Mouse (Mus musculus) limb, embryonic 12.5 days (tissue): ENCODE data around the gene Atp8a1. TPM values are rescaled to one million over a fixed set of nuclear protein-coding genes. Genes with fewer than 3 reads are reported as not detected.

Experiments
- ATAC-seq: fragments of 200-750 bp; cut with Nextera tagmentation; 2 replicates; pipeline ENCODE4 v1.8.0; 2017; ENCODE audit warnings: low read depth, moderate TSS enrichment; ENCODE audit not compliant: insufficient number of reproducible peaks, insufficient read depth, low FRiP score, low TSS enrichment
- H3K27ac ChIP-seq: fragments of 300-500 bp; sonication (generic); 2 replicates; pipeline ENCODE4 v1.5.1; 2016; ENCODE audit warnings: mild to moderate bottlenecking, moderate library complexity
- H3K27me3 ChIP-seq: fragments of 300-500 bp; sonication (generic); 2 replicates; pipeline ENCODE4 v1.6.1; 2016; ENCODE audit warnings: mild to moderate bottlenecking, moderate library complexity
- H3K36me3 ChIP-seq: fragments of 300-500 bp; sonication (generic); 2 replicates; pipeline ENCODE4 v1.6.1; 2016; ENCODE audit warnings: mild to moderate bottlenecking, moderate library complexity
- H3K4me1 ChIP-seq: fragments of 300-500 bp; sonication (generic); replicated peaks from 2 replicates; pipeline ENCODE4 v1.6.1; 2016
- H3K4me2 ChIP-seq: fragments of 300-500 bp; sonication (generic); 2 replicates; pipeline ENCODE4 v1.6.1; 2016; ENCODE audit warnings: mild to moderate bottlenecking, moderate library complexity
- H3K4me3 ChIP-seq: fragments of 300-500 bp; sonication (generic); replicated peaks from 2 replicates; pipeline ENCODE4 v1.5.1; 2016; ENCODE audit warnings: mild to moderate bottlenecking
- H3K9ac ChIP-seq: fragments of 300-500 bp; sonication (generic); replicated peaks from 2 replicates; pipeline ENCODE4 v1.6.1; 2016; ENCODE audit warnings: mild to moderate bottlenecking, moderate library complexity
- H3K9me3 ChIP-seq: fragments of 300-500 bp; sonication (generic); 2 replicates; pipeline ENCODE4 v1.6.1; 2016; ENCODE audit warnings: mild to moderate bottlenecking, moderate library complexity
- WGBS: fragments of 180-500 bp; shearing (Covaris S2); methylation state at CpG from one replicate; pipeline ENCODE4 v1.1.7; 2016; 5-methylcytosine and 5-hydroxymethylcytosine counted together
- polyA plus RNA-seq: library from polyadenylated mRNA; unstranded; fragments of >200 nt; fragmentation: Nextera tagmentation; extraction: Ambion mirVana; gene quantifications from 2 replicates; pipeline ENCODE4 v1.2.1, GENCODE M21; 2016

Atp8a1 gene
- polyA plus RNA-seq, 1 experiment from 2014 or later: 7.2 TPM

DNA sequence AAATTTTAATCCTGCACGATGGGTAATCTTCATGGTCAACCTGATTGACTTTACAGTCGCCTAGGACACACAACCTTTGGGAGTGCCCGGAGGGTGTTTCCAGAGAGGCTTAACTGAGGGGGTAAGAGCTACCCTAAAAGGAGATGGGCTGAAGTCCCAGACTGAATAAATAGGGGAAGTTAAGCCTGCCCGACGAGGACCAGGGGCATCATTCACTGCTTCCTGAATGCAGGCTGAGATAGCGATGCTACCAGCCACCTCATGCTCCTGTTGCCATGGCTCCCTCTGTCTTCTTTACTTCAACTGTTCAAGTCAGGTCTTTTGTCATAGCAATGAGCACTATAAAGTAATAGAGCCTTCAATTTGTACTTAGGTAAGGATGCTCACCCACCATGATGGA, 177.1 kb downstream of the Atp8a1 start:
- Histone ChIP-seq H3K27ac (no peak overlapping the region), H3K4me1 (peaks cover 13% of the 10 kb centered on the region; the same call in 1 of the 2 replicates), H3K9ac (no peak overlapping the region), H3K9me3 (no peaks in the 10 kb centered on the region), H3K27me3 (peaks cover 3% of the 10 kb centered on the region; the same call in 1 of the 2 replicates), H3K4me3 (no peak overlapping the region), H3K4me2 (no peak overlapping the region), H3K36me3 (no peaks in the 10 kb centered on the region)
- whole genome bisulfite sequencing: 80% methylated on average over 6 of the region's 6 CpGs
- no peak for ATAC-seq

DNA sequence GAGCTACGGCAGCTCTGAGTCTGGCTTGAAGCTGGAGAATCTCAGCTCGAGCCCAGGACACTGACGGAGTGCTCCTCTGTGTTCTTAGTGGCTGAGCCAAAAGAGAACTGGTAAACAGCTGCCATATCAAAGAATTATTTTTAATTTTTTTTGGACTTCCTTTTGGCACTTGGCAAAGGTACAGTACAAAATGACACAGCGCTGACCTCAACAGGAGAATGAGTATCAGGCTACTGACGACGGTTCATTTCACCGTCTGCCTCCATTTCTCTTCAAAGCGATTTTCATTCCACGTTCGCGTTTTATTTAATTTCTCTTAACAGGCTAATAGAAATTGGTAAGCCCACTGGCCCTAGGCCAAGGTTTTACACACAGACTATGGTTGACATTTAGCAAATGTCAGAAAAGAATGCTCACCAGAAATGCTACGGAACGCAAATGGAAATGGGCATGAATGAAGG, 177.8 kb downstream of the Atp8a1 start:
- Histone ChIP-seq H3K9ac (no peak overlapping the region), H3K4me2 (no peak overlapping the region), H3K9me3 (no peaks in the 10 kb centered on the region), H3K27me3 (peaks cover 3% of the 10 kb centered on the region; the same call in 1 of the 2 replicates), H3K4me1 (peaks cover 13% of the 10 kb centered on the region; the same call in 1 of the 2 replicates), H3K27ac (no peak overlapping the region), H3K4me3 (no peak overlapping the region), H3K36me3 (no peaks in the 10 kb centered on the region)
- no peak for ATAC-seq
- WGBS: 70% methylated on average over 13 of the region's 13 CpGs

DNA sequence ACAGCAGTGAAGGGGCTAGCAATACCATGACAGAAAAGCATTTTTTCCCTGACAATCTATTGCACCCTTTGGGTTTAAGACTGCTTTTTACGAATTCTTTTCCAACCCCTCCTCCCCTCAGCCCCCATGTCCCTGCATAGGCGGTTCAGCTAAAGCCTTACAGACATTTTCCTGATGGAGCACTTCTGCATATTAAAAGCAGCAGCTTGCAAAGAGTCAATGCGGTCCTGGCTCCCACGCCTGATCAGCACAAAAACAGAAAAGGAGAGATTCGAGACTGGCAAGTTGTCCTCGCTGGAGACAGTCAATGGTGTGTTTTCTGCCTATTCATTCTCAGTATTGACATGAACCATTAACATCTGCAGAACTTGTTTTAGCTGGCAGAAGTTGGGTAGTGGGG, 184.5 kb downstream of the Atp8a1 start:
- Histone ChIP-seq H3K27ac (no peak overlapping the region), H3K9me3 (no peaks in the 10 kb centered on the region), H3K27me3 (peaks cover 3% of the 10 kb centered on the region; the same call in 1 of the 2 replicates), H3K4me2 (no peak overlapping the region), H3K4me1 (peaks cover 6% of the 10 kb centered on the region), H3K36me3 (no peaks in the 10 kb centered on the region), H3K4me3 (no peak overlapping the region), H3K9ac (no peak overlapping the region)
- no peak for ATAC-seq
- 48% methylated on average over 6 of the region's 6 CpGs for WGBS

DNA sequence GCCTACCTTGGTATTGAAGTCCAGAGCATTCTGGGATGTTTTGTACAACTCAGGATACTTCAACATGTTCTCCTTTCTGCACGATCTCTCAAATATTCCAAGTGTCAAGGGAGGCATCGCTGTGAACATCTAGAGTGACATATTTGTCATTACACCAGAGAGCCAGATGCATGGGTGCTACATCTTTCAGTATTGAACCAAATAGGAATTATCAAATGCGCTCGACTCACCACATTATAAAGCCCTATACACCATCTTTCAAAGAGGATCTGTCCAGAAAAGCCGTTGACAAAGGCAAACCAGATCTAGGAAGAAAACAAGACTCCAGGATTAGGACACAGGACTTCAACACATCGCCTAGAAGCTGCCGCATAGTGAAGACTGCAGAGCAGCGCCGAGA, 187.4 kb downstream of the Atp8a1 start:
- WGBS: 93% methylated on average over 9 of the region's 9 CpGs
- H3K27me3 ChIP-seq: 0 out of 2 replicates have a peak, but pooled peaks cover 3% of the 10 kb centered on the region
- no peak for ATAC-seq

DNA sequence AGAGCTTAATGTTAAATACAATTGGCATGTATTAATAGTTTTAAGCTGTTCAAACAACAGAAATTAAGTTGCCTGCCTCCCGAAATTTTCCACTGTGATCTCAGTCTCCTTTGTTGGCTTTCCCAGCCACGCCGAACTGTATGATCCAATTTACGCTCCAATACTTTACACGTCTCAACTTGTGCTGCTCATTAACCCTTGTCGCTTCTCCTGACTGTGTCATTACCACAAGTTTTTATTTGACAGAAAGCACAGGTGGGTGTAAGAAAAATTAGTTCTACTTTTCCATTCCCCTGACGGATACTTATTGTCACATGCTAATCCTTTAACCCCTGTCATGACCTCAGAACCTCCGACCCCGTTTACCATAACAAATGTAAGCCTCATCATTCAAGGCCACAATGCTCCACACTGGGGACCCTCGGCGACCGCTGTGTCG, 190.4 kb downstream of the Atp8a1 start:
- Histone ChIP-seq H3K9me3 (no peaks in the 10 kb centered on the region), H3K9ac (no peak overlapping the region), H3K4me3 (no peak overlapping the region), H3K36me3 (no peaks in the 10 kb centered on the region), H3K4me1 (peaks cover 8% of the 10 kb centered on the region), H3K27me3 (0 out of 2 replicates have a peak, but pooled peaks cover 6% of the 10 kb centered on the region), H3K27ac (no peak overlapping the region), H3K4me2 (0 out of 2 replicates have a peak overlapping the region, but pooled peaks have one; percentile 13)
- no peak for ATAC-seq
- 24% methylated on average over 13 of the region's 13 CpGs for WGBS

More for the DNA sequence above, 187.4 kb downstream of the Atp8a1 start:
- Histone ChIP-seq H3K9ac (no peak overlapping the region), H3K36me3 (no peaks in the 10 kb centered on the region), H3K27ac (no peak overlapping the region), H3K4me2 (no peak overlapping the region), H3K4me3 (no peak overlapping the region), H3K4me1 (peaks cover 13% of the 10 kb centered on the region), H3K9me3 (no peaks in the 10 kb centered on the region)

DNA sequence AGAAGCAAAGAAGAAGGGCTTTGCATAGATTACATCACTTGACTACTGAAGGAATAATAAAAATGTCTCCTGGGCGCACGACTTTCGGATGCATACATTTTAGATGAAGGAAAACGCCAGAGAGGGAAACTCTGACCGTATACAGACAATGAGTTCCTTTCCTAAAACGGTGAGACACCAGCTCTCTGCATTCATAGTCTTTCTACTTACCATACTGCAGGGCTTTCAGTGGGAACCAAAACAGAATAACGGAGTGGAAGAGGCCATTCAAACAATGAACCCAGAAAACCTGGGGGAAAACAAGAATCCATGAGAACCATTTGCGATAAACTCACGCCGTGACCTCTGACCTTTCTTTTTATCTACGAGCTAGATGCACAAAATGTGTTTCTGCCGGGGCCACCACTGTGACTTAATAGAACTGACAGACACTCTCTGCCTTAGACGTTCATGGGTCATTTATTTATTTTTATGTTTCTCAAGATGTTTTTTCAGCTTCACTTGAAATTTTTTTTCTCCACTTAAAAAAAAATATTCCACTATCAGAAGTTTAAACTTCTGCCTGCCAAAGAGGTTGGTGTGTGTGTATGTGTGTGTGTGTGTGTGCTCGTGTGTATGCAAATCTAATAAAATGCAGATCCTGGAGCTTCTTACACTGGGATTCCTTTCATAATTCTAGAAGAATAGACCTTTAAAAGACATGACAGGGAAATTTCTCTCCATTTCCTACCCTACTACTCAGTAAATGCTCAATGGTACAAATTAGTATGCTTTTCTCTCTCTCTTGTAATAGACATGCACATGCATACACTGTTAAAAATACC, 191.3 kb downstream of the Atp8a1 start:
- ATAC-seq: no peak
- no peak overlapping the region for H3K4me2 ChIP-seq
- H3K4me1 ChIP-seq: peaks cover 8% of the 10 kb centered on the region
- H3K27ac ChIP-seq: no peak overlapping the region
- 0 out of 2 replicates have a peak, but pooled peaks cover 6% of the 10 kb centered on the region for H3K27me3 ChIP-seq
- no peak overlapping the region for H3K9ac ChIP-seq
- WGBS: 65% methylated on average over 14 of the region's 14 CpGs
- H3K9me3 ChIP-seq: no peaks in the 10 kb centered on the region
- H3K4me3 ChIP-seq: no peak overlapping the region
- no peaks in the 10 kb centered on the region for H3K36me3 ChIP-seq

DNA sequence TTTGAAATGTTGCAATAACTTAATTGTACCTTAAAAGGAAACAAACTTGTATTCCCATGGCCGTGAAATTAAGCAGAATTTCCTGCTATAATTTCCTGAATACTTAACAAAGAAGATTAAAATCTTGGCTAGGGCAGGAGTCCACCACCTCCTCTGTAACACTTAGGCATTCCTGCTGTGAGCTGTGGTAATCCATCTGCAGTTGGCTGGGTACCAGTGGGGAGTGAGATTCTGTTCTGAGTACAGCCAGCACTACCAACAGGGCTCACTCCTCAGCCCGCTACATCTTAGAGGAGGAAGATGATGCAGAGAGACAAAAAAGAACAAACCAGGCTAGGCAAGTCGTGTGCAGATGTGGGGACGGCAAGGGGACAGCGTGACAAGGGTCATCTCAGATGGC, 192.7 kb downstream of the Atp8a1 start:
- peaks cover 8% of the 10 kb centered on the region for H3K4me1 ChIP-seq
- peaks cover 10% of the 10 kb centered on the region; the same call in 1 of the 2 replicates for H3K27me3 ChIP-seq
- H3K9ac ChIP-seq: no peak overlapping the region
- H3K36me3 ChIP-seq: no peaks in the 10 kb centered on the region
- H3K27ac ChIP-seq: no peak overlapping the region
- WGBS: 80% methylated on average over 5 of the region's 5 CpGs
- no peaks in the 10 kb centered on the region for H3K9me3 ChIP-seq
- ATAC-seq: no peak
- no peak overlapping the region for H3K4me2 ChIP-seq
- H3K4me3 ChIP-seq: no peak overlapping the region

DNA sequence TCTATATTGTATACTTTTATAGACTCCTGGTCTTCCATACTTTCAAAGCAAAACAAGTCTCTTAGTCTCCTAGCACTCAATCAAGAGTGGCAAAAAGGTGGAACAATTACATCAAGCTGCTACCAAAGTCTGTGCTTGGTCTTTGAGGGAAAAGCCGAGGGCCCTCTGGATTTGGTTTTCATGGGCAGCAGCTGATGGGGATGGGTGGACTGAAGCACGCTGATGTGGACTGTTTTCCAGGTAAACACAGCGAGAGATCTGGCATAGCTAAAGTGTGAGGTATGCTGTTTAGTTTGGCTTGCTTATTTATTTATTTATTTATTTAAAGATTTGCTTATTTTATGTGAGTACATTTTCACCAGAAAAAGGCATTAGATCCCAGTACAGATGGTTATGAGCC, 193.7 kb downstream of the Atp8a1 start:
- Histone ChIP-seq H3K36me3 (no peaks in the 10 kb centered on the region), H3K27ac (no peak overlapping the region), H3K4me1 (peaks cover 8% of the 10 kb centered on the region), H3K9me3 (no peaks in the 10 kb centered on the region), H3K9ac (no peak overlapping the region), H3K4me2 (no peak overlapping the region), H3K4me3 (no peak overlapping the region), H3K27me3 (peaks cover 19% of the 10 kb centered on the region; the same call in 1 of the 2 replicates)
- no peak for ATAC-seq
- WGBS: 87% methylated on average over 3 of the region's 3 CpGs

DNA sequence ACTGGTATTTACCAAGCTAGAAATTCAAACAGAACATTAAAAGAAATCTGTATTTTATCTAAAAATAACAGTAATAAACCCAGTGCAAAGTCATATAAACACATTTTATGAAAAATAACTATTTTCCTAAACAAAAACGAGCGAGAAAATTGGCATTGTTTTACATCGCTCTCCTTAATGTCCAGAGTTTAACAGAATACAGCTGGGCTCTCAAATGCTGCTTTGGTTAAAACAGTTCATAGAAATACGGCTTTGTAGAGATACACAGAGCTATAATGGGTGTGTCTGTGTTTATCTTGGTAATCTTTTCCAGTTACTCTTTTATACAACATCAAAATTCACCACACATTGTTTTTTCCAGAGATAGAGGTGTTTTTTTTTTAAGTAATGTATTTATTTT, 194.8 kb downstream of the Atp8a1 start:
- Histone ChIP-seq H3K4me2 (no peak overlapping the region), H3K4me1 (peaks cover 9% of the 10 kb centered on the region), H3K36me3 (no peaks in the 10 kb centered on the region), H3K27ac (no peak overlapping the region), H3K9me3 (no peaks in the 10 kb centered on the region), H3K4me3 (no peak overlapping the region), H3K27me3 (peaks cover 17% of the 10 kb centered on the region; the same call in 1 of the 2 replicates), H3K9ac (no peak overlapping the region)
- ATAC-seq: no peak
- WGBS: 77% methylated on average over 4 of the region's 4 CpGs

DNA sequence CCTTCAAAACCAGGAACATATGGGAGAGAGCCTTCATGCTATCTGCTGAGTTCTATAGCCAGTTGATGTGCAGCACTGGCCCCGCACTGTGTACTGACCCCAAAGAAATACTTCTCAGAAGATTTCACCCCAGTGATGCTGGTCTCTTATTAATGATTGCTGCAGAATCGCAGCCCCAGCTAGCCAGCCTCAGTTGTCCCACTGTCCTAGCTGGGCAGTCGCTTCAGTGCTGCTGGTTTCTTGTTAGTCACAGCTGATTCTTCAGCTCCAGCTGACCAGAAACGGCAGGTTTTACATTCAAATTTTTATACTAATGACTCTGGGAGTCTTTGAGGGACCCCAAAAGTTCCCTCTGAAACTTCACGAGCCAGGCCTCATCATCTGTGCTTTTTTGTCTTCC, 197.2 kb downstream of the Atp8a1 start:
- Histone ChIP-seq H3K4me1 (peaks cover 22% of the 10 kb centered on the region), H3K9me3 (no peaks in the 10 kb centered on the region), H3K27me3 (peaks cover 18% of the 10 kb centered on the region), H3K27ac (no peak overlapping the region), H3K9ac (no peak overlapping the region), H3K4me3 (no peak overlapping the region), H3K4me2 (no peak overlapping the region), H3K36me3 (no peaks in the 10 kb centered on the region)
- ATAC-seq: no peak
- 92% methylated on average over 5 of the region's 5 CpGs for WGBS

DNA sequence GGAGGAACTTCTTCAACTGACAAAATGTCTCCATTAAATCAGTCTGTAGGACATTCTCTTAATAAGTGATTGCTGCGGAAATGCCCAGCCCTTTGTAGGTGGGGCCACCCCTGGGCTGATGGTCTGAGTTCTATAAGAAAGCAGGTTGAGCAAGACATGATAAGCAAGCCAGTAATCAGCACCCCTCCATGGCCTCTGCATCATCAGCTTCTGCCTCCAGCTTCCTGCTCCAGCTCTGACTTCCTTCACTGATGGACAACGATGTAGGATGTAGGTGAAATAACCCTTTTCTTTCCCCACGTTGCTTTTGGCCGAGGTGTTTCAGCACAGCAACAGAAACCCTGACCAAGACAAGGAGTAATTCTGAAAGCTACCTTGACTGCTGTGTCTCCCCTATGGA, 198.1 kb downstream of the Atp8a1 start:
- Histone ChIP-seq H3K9ac (no peak overlapping the region), H3K4me3 (no peak overlapping the region), H3K36me3 (no peaks in the 10 kb centered on the region), H3K4me1 (peaks cover 21% of the 10 kb centered on the region), H3K9me3 (no peaks in the 10 kb centered on the region), H3K27me3 (peaks cover 24% of the 10 kb centered on the region), H3K4me2 (no peak overlapping the region), H3K27ac (no peak overlapping the region)
- WGBS: 94% methylated on average over 4 of the region's 4 CpGs
- ATAC-seq: no peak
